Mouse (Mus musculus) thymus, adult 2 months (tissue): ENCODE results near the gene Samd5. TPM values are rescaled to one million over a fixed set of nuclear protein-coding genes. Genes with fewer than 3 reads are reported as not detected.

Experiments
- DNase-seq: peaks from one replicate; pipeline ENCODE4 v3.0.0; 2021
- H3K27ac ChIP-seq: fragments of 200-500 bp; 2 replicates; pipeline ENCODE4 v1.5.1; 2012; ENCODE audit warnings: low read length, control low read depth; ENCODE audit not compliant: control insufficient read depth, insufficient read depth
- H3K27me3 ChIP-seq: fragments of 200-500 bp; 2 replicates; pipeline ENCODE4 v1.6.1; 2012; ENCODE audit warnings: mild to moderate bottlenecking, low read length, moderate library complexity, mixed read lengths; ENCODE audit not compliant: control insufficient read depth, insufficient read depth
- H3K36me3 ChIP-seq: fragments of 200-500 bp; 2 replicates; pipeline ENCODE4 v1.6.1; 2012; ENCODE audit warnings: mild to moderate bottlenecking, low read length, moderate library complexity; ENCODE audit not compliant: control insufficient read depth, insufficient read depth
- H3K4me1 ChIP-seq: fragments of 200-500 bp; replicated peaks from 2 replicates; pipeline ENCODE4 v1.6.1; 2012; ENCODE audit warnings: low read length; ENCODE audit not compliant: control insufficient read depth, insufficient read depth
- H3K4me3 ChIP-seq: fragments of 200-500 bp; 2 replicates; pipeline ENCODE4 v1.5.1; 2012; ENCODE audit warnings: mild to moderate bottlenecking, low read length, control low read depth, moderate library complexity; ENCODE audit not compliant: control insufficient read depth, insufficient read depth
- CTCF ChIP-seq: fragments of 200-500 bp; IDR thresholded peaks from 2 replicates; pipeline ENCODE4 v1.5.1; 2012; ENCODE audit warnings: mild to moderate bottlenecking, control low read depth, low read length, moderate library complexity, borderline replicate concordance; ENCODE audit not compliant: control insufficient read depth, poor library complexity, insufficient read depth; ENCODE audit errors: extremely low read depth
- POLR2A ChIP-seq: fragments of 200-500 bp; IDR thresholded peaks from 2 replicates; pipeline ENCODE4 v1.6.1; 2012; ENCODE audit warnings: mild to moderate bottlenecking, low read length, control low read depth, moderate library complexity; ENCODE audit not compliant: control insufficient read depth, poor library complexity, insufficient read depth; ENCODE audit errors: extremely low read depth
- whole genome bisulfite sequencing: fragments of 180-500 bp; shearing (Covaris S2); methylation state at CpG from one replicate; pipeline ENCODE4 v1.1.7; 2018; 5-methylcytosine and 5-hydroxymethylcytosine counted together
- polyA plus RNA-seq: library from polyadenylated mRNA; depleted of rRNA; stranded (reverse); fragments of >200 nt; gene quantifications from 2 replicates; pipeline ENCODE4 v1.2.3, GENCODE M21; 2012; rRNA removed

Samd5 gene
- polyA plus RNA-seq, 1 experiment: 1.3 TPM

GRCm38 (mm10) chr10:9594666-9595065, 80.3 kb downstream of the Samd5 start:
- TF ChIP-seq POLR2A (no peak), CTCF (no peak)
- no peak for DNase-seq
- H3K4me3 ChIP-seq: no peak overlapping the region
- no peaks in the 10 kb centered on the region for H3K36me3 ChIP-seq
- H3K27me3 ChIP-seq: no peaks in the 10 kb centered on the region
- WGBS: 87% methylated on average over 4 of the region's 4 CpGs
- H3K4me1 ChIP-seq: no peaks in the 10 kb centered on the region
- no peak overlapping the region for H3K27ac ChIP-seq

DNA sequence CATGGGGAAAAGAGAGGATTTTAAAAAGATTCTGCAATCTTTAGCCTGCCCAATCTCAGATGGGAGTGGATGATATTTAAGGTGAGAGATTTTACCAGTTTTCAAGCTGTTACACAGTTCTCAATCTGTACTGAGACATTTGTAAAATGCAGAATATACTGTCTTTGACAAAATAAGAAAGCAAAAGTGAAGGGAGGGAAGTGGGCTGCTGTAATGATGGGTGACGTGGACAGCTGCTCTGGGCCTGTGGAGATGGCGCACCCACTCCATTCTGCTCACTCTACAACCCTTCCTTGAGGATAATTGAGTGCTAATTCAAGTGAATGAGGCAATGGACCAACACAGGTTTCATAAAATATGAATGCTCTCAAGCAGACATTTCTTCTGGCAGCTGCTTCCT, 84.4 kb downstream of the Samd5 start:
- Histone ChIP-seq H3K4me1 (no peaks in the 10 kb centered on the region), H3K27ac (no peak overlapping the region), H3K36me3 (no peaks in the 10 kb centered on the region), H3K4me3 (no peak overlapping the region), H3K27me3 (no peaks in the 10 kb centered on the region)
- TF ChIP-seq POLR2A (no peak), CTCF (no peak)
- 99% methylated on average over 2 of the region's 2 CpGs for WGBS
- no peak for DNase-seq

DNA sequence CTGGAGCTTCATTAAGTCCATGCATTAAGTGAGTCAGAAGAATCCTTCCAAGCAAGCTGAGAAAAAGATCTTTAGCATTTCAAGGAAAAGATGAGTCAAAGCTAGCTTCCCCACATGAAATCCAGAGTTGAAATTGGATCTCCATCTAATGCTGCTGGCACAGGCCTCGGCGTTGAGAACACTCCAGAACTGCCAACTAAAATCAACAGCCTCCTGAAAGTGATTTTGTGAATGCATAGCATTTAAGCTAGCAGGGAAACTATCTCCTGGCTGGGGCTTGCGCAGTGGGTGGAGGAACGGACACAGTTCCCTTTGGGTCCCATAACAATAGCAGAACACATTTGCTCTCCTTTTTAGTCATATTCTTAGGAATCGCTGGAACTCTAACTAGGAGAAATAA, 88.7 kb downstream of the Samd5 start:
- H3K36me3 ChIP-seq: no peaks in the 10 kb centered on the region
- no peaks in the 10 kb centered on the region for H3K4me1 ChIP-seq
- H3K27ac ChIP-seq: no peak overlapping the region
- H3K27me3 ChIP-seq: no peaks in the 10 kb centered on the region
- 89% methylated on average over 5 of the region's 5 CpGs for WGBS
- TF ChIP-seq POLR2A (no peak), CTCF (no peak)
- no peak for DNase-seq
- H3K4me3 ChIP-seq: no peak overlapping the region

DNA sequence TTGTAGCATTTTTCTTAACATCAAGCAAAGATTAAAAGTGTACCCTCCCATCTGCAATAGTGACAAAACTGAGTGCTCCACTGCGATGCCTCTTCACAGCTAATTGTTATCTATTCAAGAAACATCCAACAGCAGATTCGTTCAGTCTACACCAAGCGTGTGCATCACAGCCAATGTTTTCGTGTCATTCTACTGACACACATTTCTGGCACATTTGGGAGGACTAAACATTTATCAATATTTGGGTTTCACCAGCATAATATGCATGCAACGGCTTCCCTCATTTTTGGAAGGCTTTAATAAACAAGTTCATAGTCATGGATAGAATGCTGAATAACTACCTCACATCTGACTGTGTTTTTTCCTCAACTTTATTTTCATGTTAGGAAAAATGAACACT, 95.6 kb downstream of the Samd5 start:
- WGBS: 96% methylated on average over 5 of the region's 5 CpGs
- Histone ChIP-seq H3K36me3 (no peaks in the 10 kb centered on the region), H3K4me3 (no peak overlapping the region), H3K27me3 (no peaks in the 10 kb centered on the region), H3K27ac (no peak overlapping the region), H3K4me1 (no peaks in the 10 kb centered on the region)
- no peak for DNase-seq
- TF ChIP-seq POLR2A (no peak), CTCF (no peak)

DNA sequence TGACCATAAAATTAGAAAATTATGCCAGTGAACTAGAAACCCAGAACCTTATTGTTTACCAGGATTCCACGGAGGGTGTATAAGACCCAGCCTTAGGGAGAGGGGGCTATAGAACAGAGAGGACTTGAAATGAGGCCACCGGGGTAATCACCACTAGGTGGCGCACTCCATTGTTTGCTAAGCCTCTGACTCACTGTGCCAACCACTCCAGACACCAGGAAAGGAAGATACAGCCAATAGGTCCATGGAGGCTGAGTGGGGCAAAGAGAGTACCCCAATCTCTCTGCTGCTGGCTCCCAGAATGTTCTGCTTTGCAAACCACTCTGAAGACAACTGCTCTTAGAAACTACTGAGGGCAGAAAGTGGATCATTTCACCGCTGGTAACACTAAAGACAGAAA, 99.4 kb downstream of the Samd5 start:
- Histone ChIP-seq H3K36me3 (no peaks in the 10 kb centered on the region), H3K27me3 (no peaks in the 10 kb centered on the region), H3K4me3 (no peak overlapping the region), H3K27ac (no peak overlapping the region), H3K4me1 (no peaks in the 10 kb centered on the region)
- peak; percentile 52 for DNase-seq
- TF ChIP-seq CTCF (no peak), POLR2A (no peak)
- 29% methylated on average over 4 of the region's 4 CpGs for WGBS

GRCm38 (mm10) chr10:9574135-9574534, 100.9 kb downstream of the Samd5 start:
- WGBS: 85% methylated on average over 4 of the region's 4 CpGs
- H3K4me3 ChIP-seq: no peak overlapping the region
- H3K27me3 ChIP-seq: no peaks in the 10 kb centered on the region
- H3K4me1 ChIP-seq: no peaks in the 10 kb centered on the region
- DNase-seq: no peak
- no peak for TF ChIP-seq CTCF
- H3K27ac ChIP-seq: no peak overlapping the region
- H3K36me3 ChIP-seq: no peaks in the 10 kb centered on the region

Other genes with a start within 250 kb of the Samd5 start
- gene Stxbp5, start 225.9 kb upstream of the Samd5 start, polyA plus RNA-seq: 22.6 and 23.9 TPM in 2 replicates